Mouse (Mus musculus): ENCODE results near the gene Kitl.

Gene Kitl

DNA sequence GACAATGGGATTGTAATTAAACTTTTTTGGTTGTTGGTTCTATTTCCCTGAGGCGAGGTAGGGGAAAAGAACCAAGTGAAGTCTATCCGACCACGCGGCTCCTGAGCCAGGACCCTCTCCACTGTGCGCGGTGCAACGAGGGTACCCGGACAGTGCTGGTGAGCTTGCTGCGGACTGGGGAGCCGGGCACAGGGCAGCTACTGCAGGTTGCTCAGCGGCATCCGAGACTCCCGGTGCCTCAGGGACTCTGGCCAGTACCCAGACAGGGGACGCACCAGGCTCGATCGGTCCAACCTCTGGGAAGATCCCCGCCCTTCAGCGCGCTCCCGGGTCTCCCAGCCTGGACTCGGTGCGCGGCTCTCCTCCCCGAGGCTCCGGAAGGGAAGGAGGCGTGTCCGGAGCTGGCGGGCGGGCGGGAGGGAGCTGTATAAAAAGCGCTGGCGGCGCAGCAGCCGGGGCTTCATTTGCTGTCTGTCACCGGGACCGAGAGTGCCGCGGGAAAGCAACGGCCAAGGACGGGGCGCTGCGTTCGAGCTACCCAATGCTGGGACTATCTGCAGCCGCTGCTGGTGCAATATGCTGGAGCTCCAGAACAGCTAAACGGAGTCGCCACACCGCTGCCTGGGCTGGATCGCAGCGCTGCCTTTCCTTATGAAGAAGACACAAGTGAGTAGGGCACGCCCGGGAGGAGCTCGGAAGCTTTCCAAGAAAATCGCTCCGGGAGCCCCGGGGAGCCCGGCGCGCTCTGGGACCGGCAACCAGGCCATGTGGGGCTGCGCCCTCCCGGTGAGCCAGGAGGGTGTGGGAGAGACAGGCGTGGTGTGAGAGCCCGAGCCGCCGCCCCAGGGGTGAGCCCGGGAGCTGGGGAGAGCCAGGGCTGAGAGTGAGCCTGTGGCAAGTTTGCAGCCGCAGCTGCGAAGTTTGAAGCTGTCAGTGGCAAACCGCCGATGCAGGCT, at the start of gene Kitl:
Gene Kitl (plus strand): TSS at position 261 of the 956 bp plus-strand sequence.
- DNase-seq (ENCODE audit: low spot score in 2 of 2), result peak; percentile 72 to 73

DNA sequence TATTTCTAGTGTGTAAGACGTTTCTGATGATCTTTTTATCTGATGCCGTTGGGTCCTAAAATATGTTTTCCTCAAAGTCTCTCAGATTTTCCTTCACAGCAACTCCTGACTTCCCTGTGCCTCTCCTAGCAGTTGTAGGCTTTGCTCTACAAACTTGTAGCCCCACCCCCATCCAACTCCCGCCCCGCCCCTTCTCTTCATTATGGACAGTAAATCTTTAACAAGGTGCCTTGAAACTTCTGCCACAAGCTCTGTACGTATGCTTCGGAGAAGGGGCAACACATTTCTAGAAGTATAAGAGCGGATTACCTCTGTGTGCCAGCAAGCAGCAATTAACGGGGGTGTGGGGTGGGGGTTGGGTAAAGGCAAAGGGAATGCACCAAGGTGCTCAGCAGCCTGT, 42.6 kb upstream of the Kitl start:
- no peak for DNase-seq (ENCODE audit: low spot score in 2 of 2)

DNA sequence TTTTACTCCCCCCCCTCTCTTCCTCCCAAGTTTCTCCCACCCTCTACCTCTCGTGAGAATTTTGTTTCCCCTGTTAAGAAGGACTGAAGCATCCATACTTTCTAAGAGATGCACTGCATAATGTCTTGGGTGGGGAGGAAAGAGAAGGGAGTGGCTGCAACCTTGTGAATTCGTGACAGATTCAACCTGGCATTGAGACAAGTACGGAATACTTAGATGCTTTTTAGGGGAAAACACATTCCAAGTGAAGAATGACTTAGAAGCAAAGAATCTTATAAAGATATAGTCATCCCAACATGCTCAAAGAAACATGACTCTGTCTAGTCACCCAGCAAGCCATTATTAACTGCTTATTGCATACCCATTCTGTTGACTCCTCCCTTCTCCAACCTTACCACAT, 35.3 kb upstream of the Kitl start:
- no peak for DNase-seq (ENCODE audit: low spot score in 2 of 2)

DNA sequence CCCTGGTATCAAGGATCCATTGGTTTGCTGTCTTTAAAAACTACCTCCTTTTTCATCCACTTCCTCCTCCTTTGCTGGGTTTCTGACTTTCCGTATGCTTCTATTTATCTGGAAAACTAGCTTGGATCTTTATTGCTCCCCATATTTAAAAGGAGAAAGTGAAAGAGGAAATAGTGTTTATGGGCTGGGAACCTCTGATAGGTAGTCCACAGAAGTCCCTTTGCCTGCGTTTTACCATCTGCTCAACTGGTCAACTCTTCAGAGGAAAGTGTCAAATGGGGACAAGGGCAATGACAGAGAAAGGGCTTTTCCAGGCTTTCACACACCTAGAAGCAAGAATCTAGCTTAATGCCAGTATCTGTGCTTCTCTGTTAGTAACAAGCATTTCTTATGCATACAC, 34.5 kb upstream of the Kitl start:
- DNase-seq (ENCODE audit: low spot score in 2 of 2), result no peak

DNA sequence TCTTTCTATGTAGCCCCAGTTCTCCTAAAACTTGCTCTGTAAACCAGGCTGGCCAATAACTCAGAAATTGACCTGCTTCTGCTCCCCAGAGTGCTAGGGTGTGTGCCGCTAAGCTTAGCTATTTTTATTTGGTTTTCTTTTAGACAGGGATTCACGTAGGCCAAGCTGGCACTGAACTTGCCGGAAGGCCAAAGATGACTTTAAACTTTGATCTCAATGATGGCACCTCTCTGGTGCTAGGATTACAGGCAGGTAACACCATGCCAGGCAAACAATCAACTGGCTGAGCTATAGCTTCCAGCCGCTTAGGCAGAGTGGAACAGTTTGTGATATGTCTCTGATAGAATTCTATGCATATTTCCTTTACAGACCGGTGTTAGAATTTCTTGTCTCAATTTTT, 33.5 kb upstream of the Kitl start:
- DNase-seq (ENCODE audit: low spot score in 2 of 2), result no peak

DNA sequence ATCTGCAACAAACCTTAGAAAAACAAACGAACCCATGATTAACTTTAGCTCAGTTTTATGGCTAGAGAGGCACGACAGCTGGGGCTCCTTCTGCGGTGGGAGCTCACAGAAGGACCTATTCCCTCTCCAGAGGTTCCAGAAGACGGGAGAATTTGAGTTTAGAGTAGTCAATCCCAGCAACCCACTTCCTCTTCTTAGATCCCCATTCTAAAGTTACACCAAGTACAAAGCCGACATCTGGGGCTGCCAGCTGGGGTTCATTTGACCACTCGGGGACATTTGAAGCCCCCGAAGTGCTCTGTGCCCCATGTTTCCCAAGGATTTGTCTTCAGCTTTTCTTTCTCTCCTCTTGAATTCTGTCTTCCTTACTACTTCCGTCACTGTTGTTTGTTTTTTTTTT, 28.7 kb upstream of the Kitl start:
- DNase-seq (ENCODE audit: low spot score in 2 of 2), result no peak

DNA sequence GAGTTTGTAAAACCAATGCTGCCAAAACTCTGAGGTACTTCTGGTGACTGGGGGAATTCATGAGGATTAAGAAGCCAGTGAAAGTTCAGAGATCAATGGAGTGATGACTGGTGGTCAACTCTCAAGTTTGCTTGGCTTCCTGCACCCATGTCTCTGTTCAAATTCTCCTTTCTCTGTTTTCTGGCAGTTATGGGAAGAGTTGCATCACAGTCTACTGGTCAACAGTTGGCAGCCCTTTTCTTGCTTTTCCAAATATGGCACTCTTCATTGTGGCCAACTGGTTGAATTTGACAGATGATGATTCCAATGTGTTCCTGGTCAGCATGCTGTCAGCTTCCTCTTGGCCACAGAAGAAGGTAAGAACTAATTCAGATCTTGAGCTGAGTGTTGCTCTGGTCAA, 25.7 kb upstream of the Kitl start:
- no peak for DNase-seq (ENCODE audit: low spot score in 2 of 2)

DNA sequence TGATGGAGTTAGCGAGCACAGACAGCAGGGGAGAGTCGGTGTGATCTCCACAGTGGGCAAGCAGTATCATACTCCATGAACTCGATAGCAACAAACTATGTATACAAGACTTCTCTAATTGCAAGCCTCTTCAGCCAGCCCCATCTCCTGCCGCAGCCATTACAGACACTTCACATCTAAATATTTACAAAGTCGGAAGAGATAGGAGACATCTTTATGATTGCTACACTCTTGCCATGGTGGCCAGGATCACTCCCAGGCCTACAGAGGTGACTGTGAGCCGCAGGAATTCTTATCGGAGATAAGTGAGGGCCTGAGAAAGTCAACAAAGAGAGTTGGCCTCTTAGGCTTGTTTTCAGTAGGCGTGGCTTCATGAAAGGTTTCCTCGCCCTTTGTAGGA, 23.3 kb upstream of the Kitl start:
- DNase-seq (ENCODE audit: low spot score in 2 of 2), result no peak

DNA sequence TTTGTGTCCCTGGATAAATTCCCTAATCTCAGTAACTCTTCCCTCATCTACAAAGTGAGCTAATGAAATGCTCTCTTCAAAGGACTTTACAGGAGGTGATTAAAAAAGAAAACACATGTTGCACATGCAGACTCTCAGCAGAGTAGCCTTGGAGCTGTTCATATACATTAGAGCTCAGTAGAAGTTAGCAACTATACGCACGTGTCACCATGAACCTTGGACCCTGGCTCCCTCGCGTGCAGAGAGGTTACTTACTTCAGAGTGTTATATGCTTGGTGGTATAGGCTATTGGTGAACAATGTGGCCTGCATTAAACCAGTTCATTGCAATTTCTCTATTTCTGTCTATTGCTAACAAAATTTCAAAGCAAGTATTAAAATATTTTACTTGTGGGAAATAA, 14.0 kb upstream of the Kitl start:
- no peak for DNase-seq (ENCODE audit: low spot score in 2 of 2)

DNA sequence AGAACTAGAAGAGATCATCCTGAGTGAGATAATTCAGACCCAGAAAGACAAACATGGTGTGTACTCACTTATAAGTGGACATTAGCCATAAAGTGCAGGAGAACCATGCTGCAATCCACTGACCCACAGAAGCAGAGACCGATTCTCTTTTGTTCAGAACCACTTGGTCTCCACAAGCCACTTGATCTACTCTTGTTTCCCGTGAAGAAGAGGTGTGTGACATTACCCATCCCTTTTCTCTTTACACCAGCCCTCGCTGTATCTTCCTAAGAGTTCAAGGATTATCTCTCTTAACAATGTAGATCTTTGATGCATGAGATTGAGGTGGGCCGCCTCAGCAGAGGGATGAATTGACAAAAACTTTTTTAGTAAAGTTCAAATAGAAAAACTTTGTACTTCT, 11.6 kb upstream of the Kitl start:
- DNase-seq (ENCODE audit: low spot score in 2 of 2), result no peak

DNA sequence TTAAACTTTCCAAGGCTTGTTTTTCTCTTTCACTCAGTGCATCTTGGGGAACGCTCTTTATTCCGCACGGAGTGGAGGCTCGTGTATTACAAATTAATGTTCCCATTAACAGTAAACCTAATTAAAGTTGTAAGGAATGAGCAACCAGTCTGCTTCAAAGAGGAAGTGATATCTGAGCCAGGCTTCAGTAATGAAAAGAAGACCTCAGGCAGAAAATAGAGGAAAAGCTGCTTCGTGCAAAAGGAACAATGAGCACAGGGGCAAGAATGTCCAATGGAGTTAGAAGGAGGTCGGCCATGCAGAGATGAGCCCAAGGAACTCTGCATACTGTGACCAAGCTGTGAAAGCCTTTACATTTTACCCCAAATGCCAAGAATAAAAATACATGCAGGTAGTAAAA, 5.7 kb upstream of the Kitl start:
- no peak for DNase-seq (ENCODE audit: low spot score in 2 of 2)

DNA sequence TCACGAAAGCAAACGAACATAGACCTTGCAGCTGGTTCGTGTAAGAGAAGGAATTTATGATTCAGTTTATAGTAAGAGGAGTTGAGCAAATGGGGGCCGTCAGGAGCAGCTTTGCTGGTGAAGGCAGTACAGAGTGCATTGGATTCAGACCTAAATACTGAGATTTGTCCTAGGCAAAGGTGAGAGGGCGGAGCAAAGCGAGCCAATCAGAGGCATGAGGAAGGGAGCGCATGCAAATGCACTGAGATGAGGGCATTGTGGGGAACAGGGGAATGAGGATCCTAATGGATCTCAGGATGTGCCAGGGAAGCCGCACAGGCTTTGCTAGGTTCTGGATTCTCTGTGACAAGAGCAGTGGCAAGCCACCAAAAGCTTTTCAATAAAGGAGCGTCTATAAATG, 5.1 kb upstream of the Kitl start:
- DNase-seq (ENCODE audit: low spot score in 2 of 2), result no peak

DNA sequence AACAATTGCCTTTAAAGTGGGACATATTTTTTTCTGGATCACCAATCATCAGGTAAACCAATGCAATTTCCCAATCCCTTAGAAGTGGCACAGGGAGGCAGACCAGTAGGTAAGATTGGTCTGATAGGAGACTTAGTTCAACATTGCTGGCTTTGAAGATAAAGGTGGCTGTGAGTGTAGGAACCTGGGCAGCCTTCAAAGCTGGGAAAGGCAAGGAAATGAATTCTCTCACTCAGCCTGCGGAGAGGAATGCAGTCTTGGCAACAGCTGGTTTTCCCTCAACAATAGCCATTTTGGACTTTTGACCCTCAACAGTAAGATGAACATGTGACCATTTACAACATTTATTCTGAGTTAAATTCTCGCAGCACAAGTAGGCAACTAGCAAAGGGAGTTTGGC, 1.3 kb upstream of the Kitl start:
- DNase-seq (ENCODE audit: low spot score in 2 of 2), result no peak

DNA sequence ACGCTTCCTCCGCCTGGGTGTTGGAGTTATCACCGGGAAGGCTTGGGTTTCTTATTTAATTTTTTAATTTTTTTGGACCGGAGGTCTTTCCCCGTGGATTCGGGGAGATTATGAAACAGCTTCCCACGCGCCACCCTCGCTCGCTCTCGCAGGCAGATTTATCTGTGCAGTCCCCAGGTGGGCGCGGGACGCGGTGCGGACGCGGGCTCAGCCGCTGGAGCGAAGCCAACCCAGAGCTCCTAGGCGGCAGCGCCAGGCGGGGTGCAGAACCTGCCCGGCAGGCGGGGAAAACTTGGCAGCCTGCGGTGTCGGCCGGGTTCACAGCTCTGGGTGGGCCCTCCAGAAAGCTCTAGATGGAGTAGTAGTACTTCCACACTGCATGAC, 888 bp downstream of the Kitl start:
- DNase-seq (ENCODE audit: low spot score in 2 of 2), result peak; percentile 60 to 65

DNA sequence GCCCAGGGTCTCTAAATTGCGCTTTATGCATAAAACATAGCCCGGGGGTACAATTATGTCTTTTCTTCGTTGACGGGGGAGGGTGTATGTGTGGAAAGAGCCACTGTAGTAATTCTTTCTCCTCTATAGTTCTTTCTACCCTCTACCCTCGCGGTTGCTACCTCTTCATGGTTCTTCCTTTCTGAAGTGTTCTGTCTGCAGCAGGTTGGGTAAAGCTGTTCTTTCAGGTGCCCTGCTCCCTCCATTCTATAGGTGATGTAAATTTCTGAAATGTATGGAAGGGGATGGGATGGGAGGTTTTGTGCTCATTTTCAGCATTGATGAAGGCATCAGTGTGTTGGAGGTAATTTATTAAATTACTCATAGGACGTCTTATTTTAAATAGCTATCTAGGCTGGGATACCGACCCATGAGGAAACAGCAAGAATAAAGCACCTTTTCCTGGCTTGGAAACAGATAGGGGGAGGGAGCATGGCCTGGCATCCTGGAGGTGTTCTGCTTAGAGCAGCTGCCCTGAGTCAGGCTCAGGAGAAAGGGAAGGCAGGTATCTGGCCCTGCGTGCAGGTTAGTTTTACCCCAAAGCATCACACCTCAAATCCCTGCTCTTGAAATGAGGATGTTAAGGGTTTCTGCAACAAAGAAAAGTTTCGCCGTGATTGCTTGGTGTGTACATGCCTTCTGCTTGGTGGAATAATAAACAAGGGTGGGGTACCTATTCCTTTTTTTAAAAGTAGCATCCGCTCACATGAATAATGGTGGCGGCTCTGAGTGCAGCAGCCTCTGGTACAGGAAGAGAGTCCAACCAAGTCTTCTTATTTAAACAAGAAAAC, 1.7 kb downstream of the Kitl start:
- DNase-seq (ENCODE audit: low spot score in 2 of 2), result no peak

DNA sequence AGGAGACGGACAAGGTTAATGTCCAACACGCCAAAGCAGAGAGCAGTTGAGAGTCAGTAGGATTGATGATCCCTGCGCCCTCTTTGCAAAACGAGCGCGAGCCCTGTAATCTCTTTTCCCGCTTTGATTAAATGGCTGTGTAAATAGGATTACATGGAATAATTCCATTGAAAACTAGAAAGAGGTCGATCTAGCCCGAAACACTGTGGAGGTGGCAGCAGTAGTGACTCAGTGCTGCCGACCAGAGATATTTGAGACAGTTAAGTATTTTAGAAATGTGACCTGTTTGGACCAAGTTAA, 2.3 kb downstream of the Kitl start:
- DNase-seq (ENCODE audit: low spot score in 2 of 2), result no peak

DNA sequence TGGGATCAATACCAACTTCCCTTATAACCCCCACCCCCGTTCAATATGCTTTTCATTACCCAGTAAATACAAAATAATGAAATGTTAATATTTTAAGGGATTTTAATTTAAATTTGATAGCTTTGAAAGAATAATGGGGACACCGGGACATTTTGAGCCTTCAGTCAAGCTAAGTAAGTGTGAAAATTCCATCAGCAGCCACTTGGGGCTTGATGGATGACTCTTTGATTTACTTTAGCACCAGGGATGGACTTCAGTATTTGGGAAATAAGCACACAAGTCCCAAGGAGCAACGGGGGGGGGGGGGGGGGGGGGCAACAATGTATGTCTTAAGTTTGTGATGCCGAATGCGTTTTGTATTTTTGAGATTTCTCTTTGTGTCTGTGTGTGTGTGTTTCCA, 3.1 kb downstream of the Kitl start:
- no peak for DNase-seq (ENCODE audit: low spot score in 2 of 2)

DNA sequence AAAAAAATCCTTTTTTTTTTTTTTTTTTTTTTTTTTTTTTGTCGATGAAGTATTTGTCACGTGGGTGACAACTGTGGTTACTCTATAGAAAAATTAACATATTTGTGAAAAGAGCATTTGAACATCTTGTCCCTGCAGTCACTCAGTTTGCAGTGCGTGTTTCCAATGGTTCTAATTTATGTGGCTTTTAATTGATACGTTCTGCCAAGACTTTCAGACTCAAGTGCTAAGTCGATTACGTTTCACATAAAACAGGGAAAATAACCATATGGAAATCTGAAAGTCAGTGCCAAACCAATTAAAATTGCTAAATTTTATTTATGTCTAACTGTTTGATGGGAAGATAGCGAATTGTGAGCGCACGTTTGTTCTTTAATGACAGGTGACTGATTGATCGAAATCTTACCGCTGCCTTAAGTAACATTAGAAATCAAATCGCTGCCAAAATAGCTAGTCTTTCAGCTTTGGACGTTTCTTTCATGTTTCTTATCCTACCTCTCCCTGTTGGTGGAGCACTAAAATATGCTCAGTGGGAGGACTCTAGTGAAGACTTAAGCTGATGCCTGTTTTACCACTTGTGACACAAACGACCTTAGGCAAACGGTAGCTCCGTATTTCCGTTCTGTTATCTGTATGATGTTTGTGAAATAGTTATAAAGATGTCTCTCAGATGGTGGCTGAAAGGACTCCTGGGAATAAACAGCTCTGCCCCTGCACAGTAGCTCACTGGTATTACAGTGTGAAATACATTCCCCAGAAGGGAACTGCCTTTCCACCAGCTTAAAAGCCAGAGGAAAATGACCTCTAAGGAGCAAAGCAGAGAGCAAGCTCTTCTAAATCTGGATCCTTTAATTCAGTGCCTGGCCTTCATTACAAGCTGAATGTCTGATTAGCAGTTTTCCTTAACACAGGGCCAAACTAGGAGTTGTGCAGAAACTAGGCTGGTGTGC, 4.1 kb downstream of the Kitl start:
- DNase-seq (ENCODE audit: low spot score in 2 of 2), result no peak

DNA sequence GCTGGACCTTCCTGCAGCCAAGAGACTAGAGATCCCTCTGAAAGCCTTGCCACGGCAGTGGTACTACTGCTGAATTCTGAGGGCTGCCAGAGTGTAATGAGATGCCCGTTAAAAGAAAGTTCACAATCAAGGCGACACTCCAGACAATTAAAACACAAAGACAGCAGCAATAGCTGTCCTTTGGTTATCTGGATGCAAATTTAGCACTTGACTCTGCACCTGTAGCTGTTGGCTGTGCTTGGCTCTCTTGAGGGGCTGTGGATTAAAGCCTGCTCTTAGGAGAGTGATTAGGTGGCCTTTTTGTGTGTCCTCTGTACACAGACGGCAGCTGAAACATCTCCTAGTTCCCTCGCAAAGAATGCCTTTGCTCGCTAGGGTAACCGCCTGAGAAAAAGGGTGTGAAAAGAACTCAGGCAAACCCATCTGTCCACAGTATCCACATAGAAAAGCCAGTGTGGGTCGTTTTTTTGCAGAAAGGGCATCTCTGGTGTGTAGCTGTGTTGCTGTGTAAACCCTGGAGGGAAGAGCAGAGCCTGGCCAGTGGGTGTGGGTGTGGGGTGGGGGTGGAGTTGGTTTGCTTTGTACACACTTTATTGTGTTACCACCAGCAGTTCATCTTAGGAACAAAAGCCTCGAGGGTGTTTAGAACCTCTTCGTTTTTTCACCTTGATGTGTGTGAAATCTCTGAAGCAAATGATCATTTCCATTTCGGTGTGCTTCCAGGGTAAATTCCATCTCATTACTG, 6.8 kb downstream of the Kitl start:
- no peak for DNase-seq (ENCODE audit: low spot score in 2 of 2)

DNA sequence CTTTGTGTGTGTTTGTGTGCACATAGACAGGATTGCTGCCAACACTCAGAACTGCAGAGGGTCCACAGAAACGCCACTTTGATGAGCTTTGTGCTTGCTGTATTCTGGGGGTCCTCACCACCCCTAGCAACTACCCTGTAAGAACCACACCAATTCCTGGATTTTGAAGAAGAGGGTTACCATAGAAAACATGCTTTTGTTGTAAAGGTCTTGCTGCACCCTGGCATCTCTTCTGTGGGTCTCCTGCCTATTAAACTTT, 7.3 kb downstream of the Kitl start:
- DNase-seq (ENCODE audit: low spot score in 2 of 2), result no peak

DNA sequence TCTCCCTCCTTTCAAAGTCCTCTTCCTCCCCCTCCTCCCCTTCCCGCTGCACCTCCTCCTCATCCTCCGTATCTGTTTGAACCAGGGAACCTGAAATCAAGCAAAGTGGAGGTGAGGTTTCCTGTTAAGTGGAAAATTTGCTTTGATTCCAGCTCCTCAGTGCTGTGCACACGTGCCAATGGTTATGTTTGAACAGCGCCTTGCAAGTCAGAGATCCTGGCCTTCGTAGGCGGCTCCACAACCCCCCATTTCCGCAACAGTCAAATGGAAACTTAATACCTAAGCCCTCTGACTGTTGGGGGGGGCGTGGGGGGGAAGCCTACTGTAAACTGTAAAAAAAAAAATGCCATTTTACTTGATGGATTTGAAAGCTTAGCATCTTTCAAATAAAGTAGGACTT, 10.2 kb downstream of the Kitl start:
- DNase-seq (ENCODE audit: low spot score in 2 of 2), result no peak

DNA sequence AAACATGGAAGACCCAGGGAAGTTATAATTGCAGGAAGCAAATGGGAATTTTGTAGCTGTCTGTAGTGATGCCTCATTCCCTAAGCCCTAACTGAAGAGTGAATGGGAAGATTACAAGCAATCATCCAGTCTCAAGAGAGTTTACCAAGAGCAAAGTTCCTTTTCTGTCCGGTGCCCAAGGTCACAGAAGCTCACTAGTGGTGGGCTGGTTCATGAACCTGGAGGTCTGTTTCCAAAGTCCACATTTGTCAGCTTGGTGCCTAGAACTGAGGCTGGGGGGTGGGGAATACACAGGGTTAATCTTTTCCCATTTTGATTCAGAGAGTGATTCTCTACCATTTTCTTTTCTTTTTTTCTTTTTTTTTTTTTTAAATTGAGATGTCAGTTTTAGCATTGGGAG, 11.3 kb downstream of the Kitl start:
- no peak for DNase-seq (ENCODE audit: low spot score in 2 of 2)
